Mouse (Mus musculus) colon, adult 2 months (tissue): ENCODE measurements around the gene Morn5. TPM values are rescaled to one million over a fixed set of nuclear protein-coding genes. Genes with fewer than 3 reads are reported as not detected.

ENCODE experiments used
- polyA plus RNA-seq: library from polyadenylated mRNA; depleted of rRNA; stranded (reverse); fragments of >200 nt; gene quantifications from 2 replicates; pipeline ENCODE4 v1.2.3, GENCODE M21; 2012; rRNA removed

Gene Morn5
- polyA plus RNA-seq: not detected in 2 replicates

DNA sequence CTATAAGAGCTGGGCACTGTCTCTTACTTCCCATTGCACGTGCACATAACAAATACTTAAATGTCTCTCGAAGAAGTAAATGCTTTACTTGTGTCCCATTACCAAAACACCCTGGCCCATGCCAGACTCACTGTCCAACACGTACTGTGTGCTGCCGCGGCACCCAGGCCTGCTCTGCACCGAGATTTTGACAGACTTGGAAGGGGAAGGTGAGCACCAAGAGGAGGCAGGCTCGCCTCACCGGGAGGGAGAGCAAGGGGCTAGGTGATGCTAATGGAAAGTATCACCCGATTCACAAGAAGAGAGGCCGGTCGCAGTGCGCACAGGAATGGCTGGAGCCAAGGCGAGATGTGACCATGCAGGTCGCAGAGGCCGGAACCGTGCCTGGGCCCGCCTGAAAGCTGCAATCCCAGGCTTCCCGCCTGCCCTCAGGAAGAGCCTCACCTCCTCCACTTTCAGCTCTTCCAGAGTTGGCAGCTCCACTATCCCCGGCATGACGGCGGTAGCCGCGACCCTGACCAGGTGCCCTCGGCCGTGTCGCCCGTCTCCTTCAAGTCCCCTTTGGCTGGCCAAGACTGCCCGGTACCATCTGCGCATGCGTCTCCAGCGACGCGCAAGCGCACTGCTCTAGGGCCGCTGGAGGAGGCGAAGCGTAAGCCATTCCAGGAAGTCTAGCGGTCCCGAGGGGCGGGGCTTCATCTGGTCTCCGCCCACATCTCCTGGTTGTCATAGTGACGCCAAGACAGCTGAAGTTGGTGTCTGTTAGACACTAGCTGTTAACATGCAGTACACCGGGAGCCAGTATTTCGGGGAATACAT lies at the start of gene Morn5, which contains the start of gene Ndufa8:
Gene Morn5 (plus strand): TSS at position 711 of the 819 bp plus-strand sequence.
Gene Ndufa8 (minus strand): TSS at position 659 of the 819 bp plus-strand sequence.

DNA sequence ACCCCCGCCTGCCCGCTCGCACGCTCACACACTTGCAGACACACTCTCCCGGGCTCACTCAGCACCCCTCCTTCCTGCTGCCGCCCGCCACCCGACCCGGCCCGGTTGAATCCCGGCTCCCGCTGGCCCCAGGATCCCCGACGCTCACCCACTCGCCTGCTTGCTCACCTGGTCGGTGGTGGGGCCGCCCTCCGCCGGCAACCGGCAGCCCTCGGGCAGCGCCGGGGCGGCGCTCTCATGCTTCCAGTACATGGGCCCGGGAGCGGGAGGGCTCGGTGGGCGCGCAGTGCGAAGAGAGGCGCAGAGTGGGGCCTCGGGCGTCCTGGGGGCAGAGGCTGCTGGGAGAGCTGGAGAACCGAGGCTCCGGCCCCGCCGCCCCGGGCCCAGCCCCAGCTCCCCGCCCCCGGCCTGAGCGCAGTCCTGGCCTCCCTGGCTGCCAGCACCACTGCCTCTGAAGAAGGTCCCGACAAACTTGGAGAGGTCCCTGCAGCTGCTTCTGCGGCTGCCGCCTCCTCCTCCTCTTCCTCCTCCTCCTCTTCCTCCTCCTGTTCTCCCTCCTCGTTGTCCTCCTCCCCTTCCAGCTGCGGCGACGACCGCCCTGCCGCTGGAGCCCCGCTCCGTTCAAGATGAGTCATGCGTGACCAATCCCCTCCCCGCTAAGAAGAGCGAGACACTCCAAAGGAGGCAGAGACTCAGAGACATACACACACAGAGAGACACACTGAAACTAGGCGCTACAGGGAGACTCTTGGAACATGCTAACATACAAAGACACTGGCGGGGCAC lies 55.9 kb downstream of the Morn5 start, which contains the start of gene Lhx6:
Gene Lhx6 (minus strand): TSS at position 453 of the 786 bp plus-strand sequence.

Other genes starting within 250 kb of the Morn5 start
- gene Ttll11, start 69.5 kb upstream of the Morn5 start, polyA plus RNA-seq: 2.4 and 2.8 TPM in 2 replicates
- gene Ndufa8, start 52 bp upstream of the Morn5 start, polyA plus RNA-seq: 76.9 and 80.2 TPM in 2 replicates
- 0.40 and 1.1 TPM in 2 replicates for gene Lhx6, start 56.0 kb downstream of the Morn5 start, polyA plus RNA-seq
- gene Mrrf, start 86.9 kb downstream of the Morn5 start, polyA plus RNA-seq: 11.8 and 20.3 TPM in 2 replicates
- 5.8 and 6.3 TPM in 2 replicates for gene Rbm18, start 87.3 kb downstream of the Morn5 start, polyA plus RNA-seq
- gene Ptgs1, start 181.0 kb downstream of the Morn5 start, polyA plus RNA-seq: 36.4 and 46.0 TPM in 2 replicates